Mouse (Mus musculus) heart, embryonic 13.5 days (tissue): ENCODE data around the gene Lrp5. TPM values are rescaled to one million over a fixed set of nuclear protein-coding genes. Genes with fewer than 3 reads are reported as not detected.

Experiments
- ATAC-seq: fragments of 200-750 bp; cut with Nextera tagmentation; 2 replicates; pipeline ENCODE4 v1.8.0; 2017; ENCODE audit warnings: moderate TSS enrichment; ENCODE audit not compliant: insufficient number of reproducible peaks, low FRiP score, low TSS enrichment; ENCODE audit errors: extremely low read depth
- H3K27ac ChIP-seq: fragments of 300-500 bp; sonication (generic); replicated peaks from 2 replicates; pipeline ENCODE4 v1.5.1; 2015; ENCODE audit warnings: moderate library complexity, mild to moderate bottlenecking, inconsistent platforms
- H3K27me3 ChIP-seq: fragments of 300-500 bp; sonication (generic); replicated peaks from 2 replicates; pipeline ENCODE4 v1.6.1; 2015; ENCODE audit warnings: mild to moderate bottlenecking, inconsistent platforms
- H3K36me3 ChIP-seq: fragments of 300-500 bp; sonication (generic); 2 replicates; pipeline ENCODE4 v1.6.1; 2015; ENCODE audit warnings: mild to moderate bottlenecking, inconsistent platforms
- H3K4me1 ChIP-seq: fragments of 300-500 bp; sonication (generic); 2 replicates; pipeline ENCODE4 v1.6.1; 2015; ENCODE audit warnings: inconsistent platforms
- H3K4me2 ChIP-seq: fragments of 300-500 bp; sonication (generic); 2 replicates; pipeline ENCODE4 v1.6.1; 2015; ENCODE audit warnings: inconsistent platforms, mild to moderate bottlenecking, moderate library complexity
- H3K4me3 ChIP-seq: fragments of 300-500 bp; sonication (generic); 2 replicates; pipeline ENCODE4 v1.5.1; 2015; ENCODE audit warnings: moderate library complexity, mild to moderate bottlenecking, inconsistent platforms
- H3K9ac ChIP-seq: fragments of 300-500 bp; sonication (generic); 2 replicates; pipeline ENCODE4 v1.6.1; 2015; ENCODE audit warnings: inconsistent platforms, mild to moderate bottlenecking, moderate library complexity
- H3K9me3 ChIP-seq: fragments of 300-500 bp; sonication (generic); 2 replicates; pipeline ENCODE4 v1.6.1; 2016; ENCODE audit warnings: inconsistent platforms
- WGBS: fragments of 180-500 bp; shearing (Covaris S2); methylation state at CpG from one replicate; pipeline ENCODE4 v1.1.7; 2015; ENCODE audit warnings: mixed read lengths; 5-methylcytosine and 5-hydroxymethylcytosine counted together
- polyA plus RNA-seq: library from polyadenylated mRNA; unstranded; fragments of >200 nt; fragmentation: Nextera tagmentation; extraction: Ambion mirVana; gene quantifications from 2 replicates; pipeline ENCODE4 v1.2.1, GENCODE M21; 2015

Gene Lrp5
- polyA plus RNA-seq, 1 experiment from 2014 or later: 3.3 TPM

GRCm38 (mm10) chr19:3551573-3552159 lies 134.7 kb downstream of the Lrp5 start:
- no peak overlapping the region for H3K27ac ChIP-seq
- H3K9ac ChIP-seq: no peak overlapping the region
- H3K27me3 ChIP-seq: no peaks in the 10 kb centered on the region
- no peaks in the 10 kb centered on the region for H3K9me3 ChIP-seq
- peaks cover 34% of the 10 kb centered on the region for H3K4me1 ChIP-seq
- no peak overlapping the region for H3K4me2 ChIP-seq
- no peak for ATAC-seq
- H3K4me3 ChIP-seq: no peak overlapping the region
- WGBS: 75% methylated on average over 4 of the region's 4 CpGs
- peaks cover 14% of the 10 kb centered on the region; the same call in 1 of the 2 replicates for H3K36me3 ChIP-seq

- no peak for ATAC-seq
- H3K9me3 ChIP-seq: no peaks in the 10 kb centered on the region
- no peak overlapping the region for H3K4me2 ChIP-seq
- H3K4me1 ChIP-seq: peaks cover 36% of the 10 kb centered on the region
- no peak overlapping the region for H3K4me3 ChIP-seq
- no peaks in the 10 kb centered on the region for H3K27me3 ChIP-seq
- H3K27ac ChIP-seq: no peak overlapping the region
- H3K9ac ChIP-seq: no peak overlapping the region
- H3K36me3 ChIP-seq: peaks cover 14% of the 10 kb centered on the region; the same call in 1 of the 2 replicates
- 85% methylated on average over 1 of the region's 1 CpGs for WGBS
These were observed 136.3 kb downstream of the Lrp5 start for GRCm38 (mm10) chr19:3550101-3550500.

DNA sequence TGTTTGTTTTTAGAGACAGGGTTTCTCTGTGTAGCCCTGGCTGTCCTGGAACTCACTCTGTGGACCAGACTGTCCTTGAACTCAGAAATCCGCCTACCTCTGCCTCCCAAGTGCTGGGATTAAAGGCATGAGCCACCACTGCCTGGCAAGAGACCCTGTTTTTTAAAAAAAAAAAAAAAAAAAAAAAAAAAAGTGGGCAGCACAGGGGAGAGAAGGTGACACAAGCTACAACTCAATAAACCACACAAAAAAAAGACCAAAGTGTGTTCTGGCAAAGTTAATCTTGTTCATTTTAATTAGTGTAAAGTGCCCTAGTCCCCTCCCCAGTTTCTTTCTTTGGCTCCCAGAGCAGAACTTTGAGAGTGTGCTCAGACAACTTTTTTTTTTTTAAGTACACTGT lies 137.1 kb downstream of the Lrp5 start:
- no peak overlapping the region for H3K4me3 ChIP-seq
- H3K9me3 ChIP-seq: no peaks in the 10 kb centered on the region
- no peak for ATAC-seq
- no peak overlapping the region for H3K27ac ChIP-seq
- WGBS: 62% methylated on average over 1 of the region's 1 CpGs
- H3K36me3 ChIP-seq: peaks cover 14% of the 10 kb centered on the region; the same call in 1 of the 2 replicates
- H3K27me3 ChIP-seq: no peaks in the 10 kb centered on the region
- H3K9ac ChIP-seq: no peak overlapping the region
- no peak overlapping the region for H3K4me2 ChIP-seq
- peaks cover 30% of the 10 kb centered on the region for H3K4me1 ChIP-seq

- no peak overlapping the region for H3K4me3 ChIP-seq
- ATAC-seq: no peak
- 94% methylated on average over 1 of the region's 1 CpGs for WGBS
- peaks cover 16% of the 10 kb centered on the region for H3K36me3 ChIP-seq
- no peaks in the 10 kb centered on the region for H3K9me3 ChIP-seq
- peaks cover 29% of the 10 kb centered on the region for H3K4me1 ChIP-seq
- H3K4me2 ChIP-seq: no peak overlapping the region
- no peak overlapping the region for H3K9ac ChIP-seq
- H3K27me3 ChIP-seq: no peaks in the 10 kb centered on the region
- no peak overlapping the region for H3K27ac ChIP-seq
These were observed 138.1 kb downstream of the Lrp5 start for GRCm38 (mm10) chr19:3548311-3548710.

DNA sequence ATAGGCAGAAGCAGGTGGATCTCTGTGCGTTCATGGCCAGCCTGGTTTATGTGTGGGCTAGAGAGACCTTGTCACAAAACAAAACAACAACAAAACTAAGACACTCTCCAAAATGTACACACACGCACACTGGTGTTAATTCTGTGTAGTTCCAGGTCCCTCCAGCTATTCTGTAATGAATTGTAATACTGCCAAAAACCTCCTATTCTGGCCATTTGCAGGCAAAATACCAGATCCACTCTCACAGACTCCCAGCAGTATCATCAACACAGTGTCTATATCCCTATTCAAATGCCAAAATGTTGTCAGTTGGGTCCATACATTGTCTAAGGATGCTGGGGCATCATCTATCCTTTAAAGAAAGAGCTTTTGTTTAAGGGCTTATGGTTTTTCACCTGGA lies 141.4 kb downstream of the Lrp5 start:
- 95% methylated on average over 2 of the region's 2 CpGs for WGBS
- Histone ChIP-seq H3K9me3 (no peaks in the 10 kb centered on the region), H3K36me3 (peaks cover 35% of the 10 kb centered on the region), H3K4me1 (peaks cover 18% of the 10 kb centered on the region), H3K27ac (no peak overlapping the region), H3K4me3 (no peak overlapping the region), H3K9ac (no peak overlapping the region), H3K4me2 (no peak overlapping the region), H3K27me3 (no peaks in the 10 kb centered on the region)
- no peak for ATAC-seq

DNA sequence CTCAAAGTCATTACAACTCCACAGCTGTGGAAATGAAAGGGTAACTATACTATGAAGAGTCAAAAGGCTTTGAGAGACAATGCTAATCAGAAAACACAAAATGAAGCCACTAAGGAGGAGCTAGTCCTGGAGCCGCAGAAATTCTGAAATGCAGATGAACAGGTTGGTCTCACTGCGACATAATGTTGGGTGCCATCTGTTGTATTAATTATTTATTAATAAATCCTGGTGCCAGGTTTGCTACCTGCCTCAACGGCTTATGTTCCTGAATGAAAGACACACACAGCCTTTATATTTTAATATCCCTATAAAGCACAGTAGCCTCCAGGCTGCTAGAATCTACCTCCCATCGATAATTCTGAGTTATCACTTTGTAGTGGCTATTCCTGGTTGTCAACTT lies 143.8 kb downstream of the Lrp5 start:
- no peak overlapping the region for H3K9ac ChIP-seq
- H3K27ac ChIP-seq: no peak overlapping the region
- 92% methylated on average over 4 of the region's 4 CpGs for WGBS
- H3K4me1 ChIP-seq: peaks cover 19% of the 10 kb centered on the region
- H3K4me2 ChIP-seq: no peak overlapping the region
- ATAC-seq: no peak
- no peaks in the 10 kb centered on the region for H3K9me3 ChIP-seq
- H3K36me3 ChIP-seq: peaks cover 44% of the 10 kb centered on the region
- H3K4me3 ChIP-seq: no peak overlapping the region
- no peaks in the 10 kb centered on the region for H3K27me3 ChIP-seq

GRCm38 (mm10) chr19:3540997-3541396 lies 145.4 kb downstream of the Lrp5 start:
- Histone ChIP-seq H3K4me2 (no peak overlapping the region), H3K4me3 (no peak overlapping the region), H3K27me3 (no peaks in the 10 kb centered on the region), H3K9ac (no peak overlapping the region), H3K9me3 (no peaks in the 10 kb centered on the region), H3K27ac (no peak overlapping the region), H3K36me3 (peaks cover 40% of the 10 kb centered on the region), H3K4me1 (peaks cover 13% of the 10 kb centered on the region; the same call in 1 of the 2 replicates)
- 90% methylated on average over 5 of the region's 5 CpGs for WGBS
- no peak for ATAC-seq

GRCm38 (mm10) chr19:3540254-3540653 lies 146.1 kb downstream of the Lrp5 start:
- H3K4me3 ChIP-seq: no peak overlapping the region
- no peaks in the 10 kb centered on the region for H3K9me3 ChIP-seq
- H3K36me3 ChIP-seq: peaks cover 40% of the 10 kb centered on the region
- no peak overlapping the region for H3K9ac ChIP-seq
- H3K27me3 ChIP-seq: no peaks in the 10 kb centered on the region
- 84% methylated on average over 2 of the region's 2 CpGs for WGBS
- H3K4me1 ChIP-seq: peaks cover 20% of the 10 kb centered on the region
- ATAC-seq: no peak
- H3K27ac ChIP-seq: no peak overlapping the region
- H3K4me2 ChIP-seq: no peak overlapping the region

DNA sequence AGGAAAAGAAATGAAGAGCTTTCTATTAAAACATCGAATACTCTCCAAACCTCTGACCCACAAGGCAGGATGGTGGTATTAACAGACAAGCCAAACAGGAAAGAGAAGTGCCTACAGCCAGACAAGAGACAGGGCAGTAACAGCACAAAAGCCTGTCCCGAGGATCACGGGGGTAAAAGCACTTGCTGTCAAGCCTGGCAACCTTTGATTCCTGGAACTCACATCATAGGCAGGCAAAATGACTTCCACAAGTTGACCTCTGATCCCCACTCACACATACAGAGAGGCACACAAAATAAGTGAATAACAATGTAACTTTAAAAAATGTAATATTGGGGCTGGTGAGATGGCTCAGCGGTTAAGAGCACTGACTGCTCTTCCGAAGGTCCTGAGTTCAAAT lies 146.9 kb downstream of the Lrp5 start:
- Histone ChIP-seq H3K9ac (no peak overlapping the region), H3K27me3 (no peaks in the 10 kb centered on the region), H3K4me3 (no peak overlapping the region), H3K9me3 (no peaks in the 10 kb centered on the region), H3K27ac (no peak overlapping the region), H3K4me2 (no peak overlapping the region), H3K36me3 (peaks cover 40% of the 10 kb centered on the region), H3K4me1 (peaks cover 27% of the 10 kb centered on the region)
- no peak for ATAC-seq
- 84% methylated on average over 5 of the region's 5 CpGs for WGBS

GRCm38 (mm10) chr19:3537658-3538057 lies 148.7 kb downstream of the Lrp5 start:
- no peak overlapping the region for H3K4me2 ChIP-seq
- peaks cover 32% of the 10 kb centered on the region for H3K36me3 ChIP-seq
- no peak overlapping the region for H3K4me3 ChIP-seq
- H3K27ac ChIP-seq: no peak overlapping the region
- H3K4me1 ChIP-seq: peaks cover 37% of the 10 kb centered on the region
- 94% methylated on average over 6 of the region's 6 CpGs for WGBS
- no peak for ATAC-seq
- H3K9me3 ChIP-seq: no peaks in the 10 kb centered on the region
- no peaks in the 10 kb centered on the region for H3K27me3 ChIP-seq
- no peak overlapping the region for H3K9ac ChIP-seq

DNA sequence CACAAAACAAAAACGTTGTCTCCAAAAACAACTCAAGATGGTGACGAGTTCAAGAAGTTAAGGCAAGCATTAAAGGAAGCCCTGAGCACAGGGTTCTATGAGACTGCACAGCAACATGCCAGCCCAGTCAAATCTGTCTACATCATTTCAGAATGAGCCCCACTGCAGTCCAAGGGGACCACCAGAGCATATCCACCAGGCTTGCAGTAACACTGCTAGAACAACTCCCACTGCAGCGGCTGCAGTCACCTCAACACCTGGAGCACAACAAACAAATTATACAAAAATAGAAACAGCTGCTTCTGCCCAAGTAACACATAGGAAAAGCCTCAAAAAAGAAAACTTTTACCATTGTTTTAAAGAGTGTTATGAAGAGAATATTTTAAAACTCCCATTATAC lies 151.4 kb downstream of the Lrp5 start:
- Histone ChIP-seq H3K27me3 (no peaks in the 10 kb centered on the region), H3K9ac (0 out of 2 replicates have a peak overlapping the region, but pooled peaks have one; percentile 10), H3K4me3 (no peak overlapping the region), H3K9me3 (no peaks in the 10 kb centered on the region), H3K36me3 (peaks cover 19% of the 10 kb centered on the region), H3K4me2 (no peak overlapping the region), H3K27ac (no peak overlapping the region), H3K4me1 (peaks cover 42% of the 10 kb centered on the region)
- no peak for ATAC-seq
- 59% methylated on average over 3 of the region's 3 CpGs for WGBS
